Mouse (Mus musculus) heart, postnatal 0 days (tissue): ENCODE measurements at regions not wholly inside any gene's neighbourhood (a gene's known extent, or its start where the extent isn't known, plus 50 kb on each side); places are given as distances from the start of the nearest gene placed in this dataset.

Experiments
- CTCF ChIP-seq: IDR thresholded peaks from 2 replicates; pipeline ENCODE4 v1.5.1; 2016; ENCODE audit warnings: antibody characterized with exemption, control low read depth, low read depth
- EP300 ChIP-seq: IDR thresholded peaks from 2 replicates; pipeline ENCODE4 v1.6.1; 2016; ENCODE audit warnings: antibody characterized with exemption, low read depth

DNA sequence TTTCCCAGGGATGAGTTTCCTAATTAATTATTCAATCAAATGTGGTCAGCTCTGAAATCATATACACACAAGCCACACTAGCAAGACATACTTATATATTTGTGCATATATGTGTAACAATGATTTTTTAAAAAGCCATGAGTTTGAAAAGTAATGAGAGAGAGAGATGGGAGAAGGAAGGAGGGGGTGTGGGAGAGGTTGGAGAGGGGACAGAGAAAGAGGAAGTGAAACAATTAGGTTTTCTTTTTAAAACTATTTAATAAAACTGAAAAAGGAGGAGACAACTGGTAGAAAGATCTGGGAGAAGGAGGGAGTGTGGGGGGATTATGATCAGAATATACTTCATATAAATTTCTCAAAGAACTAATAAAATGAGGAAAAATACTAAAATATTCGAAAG is 155.7 kb upstream of the Fmo9 start:
- no peak for TF ChIP-seq CTCF
- TF ChIP-seq EP300, result no peak
